Mouse (Mus musculus): ENCODE results near the gene 6430571L13Rik. TPM values are rescaled to one million over a fixed set of nuclear protein-coding genes. Genes with fewer than 3 reads are reported as not detected.

6430571L13Rik gene
- polyA plus RNA-seq, 1 experiment: not detected

DNA sequence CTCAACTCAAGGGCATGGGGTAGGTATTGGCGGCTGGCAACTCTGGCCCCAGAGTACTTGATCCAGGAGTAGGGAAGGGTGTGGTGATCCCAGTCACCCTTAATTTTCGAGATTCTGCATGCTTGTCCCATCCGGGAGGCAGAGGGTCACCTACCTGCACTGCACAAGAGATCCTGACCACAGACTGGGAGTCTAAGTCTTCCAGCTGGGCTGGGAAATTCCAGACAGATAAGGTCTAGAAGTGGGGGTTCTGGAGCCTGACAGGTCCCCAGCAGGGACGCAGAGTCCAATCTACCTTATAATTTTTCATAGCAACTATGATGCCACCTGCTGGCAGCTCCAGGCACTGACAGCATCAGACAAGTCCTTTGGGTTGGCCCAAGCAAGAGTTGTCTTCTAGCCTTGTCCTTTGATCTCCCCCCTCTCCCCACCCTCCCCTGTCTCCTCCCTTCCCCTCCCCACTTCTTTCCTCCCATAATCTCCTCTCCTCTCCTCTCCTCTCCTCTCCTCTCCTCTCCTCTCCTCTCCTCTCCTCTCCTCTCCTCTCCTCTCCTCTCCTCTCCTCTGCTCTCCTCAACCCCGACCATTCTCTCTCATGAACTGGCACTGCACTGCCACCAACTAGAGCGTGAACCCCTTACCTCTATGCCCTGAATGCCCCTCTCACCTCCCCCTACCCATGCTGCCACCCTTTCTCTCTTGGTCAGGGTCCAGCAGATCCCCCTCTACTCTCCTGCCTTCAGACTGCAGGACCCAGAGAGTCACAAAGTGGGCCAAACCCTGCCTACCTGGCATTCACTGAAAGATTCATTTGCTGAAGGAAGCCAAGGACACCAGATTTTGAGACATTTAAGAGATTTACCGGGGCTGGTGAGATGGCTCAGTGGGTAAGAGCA lies 15.7 kb downstream of the 6430571L13Rik start:
- peaks cover 22% of the 10 kb centered on the region for H3K4me1 ChIP-seq (ENCODE audit: control insufficient read depth, insufficient read depth, low read length)
- H3K27ac ChIP-seq (ENCODE audit: insufficient read depth, low read depth, low read length): no peak overlapping the region
- 50% methylated on average over 7 of the region's 7 CpGs for WGBS
- TF ChIP-seq POLR2A (IDR thresholded peaks at IDR 0.05; ENCODE audit: insufficient read depth, low read depth, low read length): no peak
- peak; percentile 57 for TF ChIP-seq CTCF (IDR thresholded peaks at IDR 0.05; ENCODE audit: insufficient read depth, low read depth, low read length)
- H3K4me3 ChIP-seq (ENCODE audit: insufficient read depth, low read depth, low read length): no peak overlapping the region

DNA sequence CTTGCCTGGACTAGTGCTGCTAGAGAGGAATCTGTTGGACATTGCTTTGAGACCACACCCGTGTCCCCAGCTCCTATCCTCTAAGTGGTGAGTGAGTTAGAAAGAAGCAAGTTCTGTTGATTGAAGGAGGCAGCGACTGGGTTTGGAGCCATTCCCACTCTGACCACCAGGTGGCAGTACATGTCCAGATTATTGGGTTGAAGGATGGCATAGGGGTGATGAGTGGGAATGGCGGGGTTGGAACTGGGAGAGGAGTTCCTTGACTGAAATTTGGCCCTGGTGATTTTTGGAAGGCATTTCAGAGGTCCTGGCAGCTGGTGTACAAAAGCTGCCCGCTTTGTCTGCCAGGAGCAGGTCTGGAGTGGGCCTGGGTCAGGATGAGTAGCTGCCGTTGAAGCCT lies 17.2 kb downstream of the 6430571L13Rik start:
- TF ChIP-seq CTCF (IDR thresholded peaks at IDR 0.05; ENCODE audit: insufficient read depth, low read depth, low read length): peak; percentile 63
- TF ChIP-seq POLR2A (IDR thresholded peaks at IDR 0.05; ENCODE audit: insufficient read depth, low read depth, low read length): no peak
- WGBS: 19% methylated on average over 5 of the region's 5 CpGs
- Histone ChIP-seq H3K4me1 (ENCODE audit: control insufficient read depth, insufficient read depth, low read length) (peaks cover 15% of the 10 kb centered on the region), H3K4me3 (ENCODE audit: insufficient read depth, low read depth, low read length) (no peak overlapping the region), H3K27ac (ENCODE audit: insufficient read depth, low read depth, low read length) (no peak overlapping the region)

DNA sequence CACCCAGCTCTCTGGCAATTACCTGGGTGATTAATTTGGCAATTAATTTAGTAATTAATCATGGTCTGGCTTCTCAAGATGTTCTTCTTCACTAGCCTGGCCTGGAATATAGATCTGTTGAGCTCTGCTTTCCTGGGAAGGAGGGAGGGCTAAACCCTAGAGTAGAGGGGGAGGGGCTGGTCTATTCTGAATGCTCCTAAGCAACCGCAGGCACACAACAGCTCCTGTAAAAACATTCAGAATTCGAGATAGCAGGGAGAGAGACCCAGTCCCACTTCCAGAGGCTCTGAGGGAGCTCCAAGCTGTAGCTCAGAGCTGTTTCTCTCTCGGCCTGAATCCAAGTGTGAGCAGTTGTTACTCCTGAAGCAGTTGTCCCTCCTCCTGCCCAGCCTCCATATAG lies 20.6 kb downstream of the 6430571L13Rik start:
- Histone ChIP-seq H3K4me3 (ENCODE audit: insufficient read depth, low read depth, low read length) (no peak overlapping the region), H3K27ac (ENCODE audit: insufficient read depth, low read depth, low read length) (no peak overlapping the region), H3K4me1 (ENCODE audit: control insufficient read depth, insufficient read depth, low read length) (no peaks in the 10 kb centered on the region)
- TF ChIP-seq POLR2A (IDR thresholded peaks at IDR 0.05; ENCODE audit: insufficient read depth, low read depth, low read length): no peak
- TF ChIP-seq CTCF (IDR thresholded peaks at IDR 0.05; ENCODE audit: insufficient read depth, low read depth, low read length): no peak
- WGBS: 21% methylated on average over 3 of the region's 3 CpGs

DNA sequence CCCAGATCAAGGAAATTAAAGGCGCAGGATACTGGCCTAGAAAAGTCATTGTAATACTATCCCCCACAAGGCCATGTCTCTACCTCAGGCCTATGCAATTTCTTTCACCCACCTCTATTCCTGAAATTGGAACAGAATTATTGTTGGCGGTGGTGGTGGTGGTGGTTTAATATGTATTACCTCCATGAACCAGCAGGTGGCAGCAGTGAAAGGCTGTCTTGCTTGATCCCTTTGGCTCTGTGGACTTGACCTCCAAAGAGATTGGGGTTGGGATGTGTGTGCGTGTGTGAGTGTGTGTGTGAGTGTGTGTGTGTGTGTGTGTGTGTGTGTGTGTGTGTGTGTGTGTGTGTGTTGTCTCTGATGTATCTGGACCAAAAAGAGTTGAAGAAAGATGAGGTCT lies 26.2 kb downstream of the 6430571L13Rik start:
- TF ChIP-seq POLR2A (IDR thresholded peaks at IDR 0.05; ENCODE audit: insufficient read depth, low read depth, low read length) (no peak), CTCF (IDR thresholded peaks at IDR 0.05; ENCODE audit: insufficient read depth, low read depth, low read length) (no peak)
- Histone ChIP-seq H3K4me1 (ENCODE audit: control insufficient read depth, insufficient read depth, low read length) (no peaks in the 10 kb centered on the region), H3K27ac (ENCODE audit: insufficient read depth, low read depth, low read length) (no peak overlapping the region), H3K4me3 (ENCODE audit: insufficient read depth, low read depth, low read length) (no peak overlapping the region)
- WGBS: 9% methylated on average over 3 of the region's 3 CpGs

DNA sequence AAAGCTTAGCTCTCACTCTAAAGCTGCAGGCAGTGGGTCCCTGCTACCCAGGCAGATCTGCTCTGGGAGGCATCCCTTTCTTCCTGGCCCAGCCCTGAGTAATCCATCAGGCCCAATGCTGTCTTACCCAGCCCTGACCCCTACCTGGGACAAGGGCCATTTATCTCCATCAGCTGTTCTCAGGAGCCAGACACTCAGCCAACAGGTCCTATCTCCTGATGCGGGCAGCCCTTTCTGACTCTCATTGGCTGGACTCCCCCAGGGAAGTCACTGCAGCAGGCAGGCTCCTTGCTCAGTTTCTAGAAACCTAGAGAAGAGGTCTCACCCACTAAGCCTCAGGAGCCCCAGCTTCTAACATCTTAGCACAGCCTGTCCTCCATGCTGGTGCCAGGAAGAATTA lies 27.9 kb downstream of the 6430571L13Rik start:
- 96% methylated on average over 1 of the region's 1 CpGs for WGBS
- H3K4me3 ChIP-seq (ENCODE audit: insufficient read depth, low read depth, low read length): no peak overlapping the region
- no peak overlapping the region for H3K27ac ChIP-seq (ENCODE audit: insufficient read depth, low read depth, low read length)
- H3K4me1 ChIP-seq (ENCODE audit: control insufficient read depth, insufficient read depth, low read length): peaks cover 4% of the 10 kb centered on the region; the same call in 1 of the 2 replicates
- TF ChIP-seq CTCF (IDR thresholded peaks at IDR 0.05; ENCODE audit: insufficient read depth, low read depth, low read length): no peak
- TF ChIP-seq POLR2A (IDR thresholded peaks at IDR 0.05; ENCODE audit: insufficient read depth, low read depth, low read length): no peak

- Histone ChIP-seq H3K27ac (ENCODE audit: insufficient read depth, low read depth, low read length) (no peak overlapping the region), H3K4me1 (ENCODE audit: control insufficient read depth, insufficient read depth, low read length) (peaks cover 4% of the 10 kb centered on the region; the same call in 1 of the 2 replicates), H3K4me3 (ENCODE audit: insufficient read depth, low read depth, low read length) (no peak overlapping the region)
- TF ChIP-seq CTCF (IDR thresholded peaks at IDR 0.05; ENCODE audit: insufficient read depth, low read depth, low read length): no peak
- TF ChIP-seq POLR2A (IDR thresholded peaks at IDR 0.05; ENCODE audit: insufficient read depth, low read depth, low read length): no peak
- WGBS: 55% methylated on average over 10 of the region's 10 CpGs
Observed at GRCm38 (mm10) chr9:107369270-107370105, 29.1 kb downstream of the 6430571L13Rik start.

DNA sequence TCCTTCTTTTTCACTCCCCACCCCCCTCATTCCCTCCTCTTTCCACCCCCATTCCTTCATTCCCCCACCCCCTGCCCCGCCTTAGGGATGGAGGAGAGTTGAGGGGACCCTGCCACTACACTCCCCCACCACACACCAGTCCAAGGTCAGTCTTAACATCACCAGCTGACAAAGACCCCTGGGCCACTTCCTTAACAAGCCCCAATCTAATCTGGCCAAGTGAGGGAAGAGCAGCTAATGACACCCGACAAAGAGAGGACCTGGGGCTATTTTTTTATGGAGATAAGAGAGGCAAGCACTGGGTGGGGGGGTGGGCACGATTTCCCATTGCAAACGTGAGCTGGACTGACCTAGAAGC lies 29.7 kb downstream of the 6430571L13Rik start:
- 24% methylated on average over 4 of the region's 4 CpGs for WGBS
- Histone ChIP-seq H3K4me1 (ENCODE audit: control insufficient read depth, insufficient read depth, low read length) (peaks cover 4% of the 10 kb centered on the region; the same call in 1 of the 2 replicates), H3K27ac (ENCODE audit: insufficient read depth, low read depth, low read length) (no peak overlapping the region), H3K4me3 (ENCODE audit: insufficient read depth, low read depth, low read length) (no peak overlapping the region)
- TF ChIP-seq POLR2A (IDR thresholded peaks at IDR 0.05; ENCODE audit: insufficient read depth, low read depth, low read length) (no peak), CTCF (IDR thresholded peaks at IDR 0.05; ENCODE audit: insufficient read depth, low read depth, low read length) (no peak)

DNA sequence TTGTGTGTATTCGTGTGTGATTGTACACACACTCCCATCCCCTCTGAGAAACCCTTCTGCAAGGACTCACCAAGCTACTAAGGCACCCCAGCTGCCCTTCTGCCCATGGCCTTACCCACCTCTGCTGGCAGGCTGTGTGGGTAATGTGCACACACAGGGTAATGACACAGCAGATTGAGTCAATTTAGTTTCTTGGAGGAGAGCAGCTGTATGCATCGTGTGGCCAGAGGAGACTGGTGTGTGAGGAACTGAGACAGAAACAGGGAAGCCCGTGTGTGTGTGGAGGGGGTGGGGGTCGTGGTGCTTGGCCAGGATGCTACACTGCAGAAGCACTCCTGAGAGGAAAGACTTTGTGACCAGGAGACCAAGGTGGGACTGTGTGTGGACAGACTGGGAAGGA lies 32.0 kb downstream of the 6430571L13Rik start:
- Histone ChIP-seq H3K4me1 (ENCODE audit: control insufficient read depth, insufficient read depth, low read length) (peaks cover 4% of the 10 kb centered on the region; the same call in 1 of the 2 replicates), H3K4me3 (ENCODE audit: insufficient read depth, low read depth, low read length) (no peak overlapping the region), H3K27ac (ENCODE audit: insufficient read depth, low read depth, low read length) (no peak overlapping the region)
- WGBS: 49% methylated on average over 4 of the region's 4 CpGs
- TF ChIP-seq POLR2A (IDR thresholded peaks at IDR 0.05; ENCODE audit: insufficient read depth, low read depth, low read length) (no peak), CTCF (IDR thresholded peaks at IDR 0.05; ENCODE audit: insufficient read depth, low read depth, low read length) (no peak)

GRCm38 (mm10) chr9:107374623-107375022 lies 34.2 kb downstream of the 6430571L13Rik start:
- no peak for TF ChIP-seq POLR2A (IDR thresholded peaks at IDR 0.05; ENCODE audit: insufficient read depth, low read depth, low read length)
- TF ChIP-seq CTCF (IDR thresholded peaks at IDR 0.05; ENCODE audit: insufficient read depth, low read depth, low read length): no peak
- H3K4me3 ChIP-seq (ENCODE audit: insufficient read depth, low read depth, low read length): no peak overlapping the region
- 28% methylated on average over 8 of the region's 8 CpGs for WGBS
- no peak overlapping the region for H3K27ac ChIP-seq (ENCODE audit: insufficient read depth, low read depth, low read length)
- peaks cover 14% of the 10 kb centered on the region for H3K4me1 ChIP-seq (ENCODE audit: control insufficient read depth, insufficient read depth, low read length)
